Mouse (Mus musculus) urinary bladder, postnatal 0 days (tissue): ENCODE measurements around the gene Lyve1. TPM values are rescaled to one million over a fixed set of nuclear protein-coding genes. Genes with fewer than 3 reads are reported as not detected.

ENCODE experiments used
- microRNA-seq: library from miRNA; unstranded; fragments of <30 nt; microRNA quantifications from one replicate; pipeline ENCODE4, GENCODE M21; 2016
- polyA plus RNA-seq: library from polyadenylated mRNA; unstranded; fragments of >200 nt; fragmentation: Nextera tagmentation; extraction: Ambion mirVana; gene quantifications from 2 replicates; pipeline ENCODE4 v1.2.1, GENCODE M21; 2015

The Lyve1 gene
- 18.8 and 24.8 TPM in 2 replicates for polyA plus RNA-seq

DNA sequence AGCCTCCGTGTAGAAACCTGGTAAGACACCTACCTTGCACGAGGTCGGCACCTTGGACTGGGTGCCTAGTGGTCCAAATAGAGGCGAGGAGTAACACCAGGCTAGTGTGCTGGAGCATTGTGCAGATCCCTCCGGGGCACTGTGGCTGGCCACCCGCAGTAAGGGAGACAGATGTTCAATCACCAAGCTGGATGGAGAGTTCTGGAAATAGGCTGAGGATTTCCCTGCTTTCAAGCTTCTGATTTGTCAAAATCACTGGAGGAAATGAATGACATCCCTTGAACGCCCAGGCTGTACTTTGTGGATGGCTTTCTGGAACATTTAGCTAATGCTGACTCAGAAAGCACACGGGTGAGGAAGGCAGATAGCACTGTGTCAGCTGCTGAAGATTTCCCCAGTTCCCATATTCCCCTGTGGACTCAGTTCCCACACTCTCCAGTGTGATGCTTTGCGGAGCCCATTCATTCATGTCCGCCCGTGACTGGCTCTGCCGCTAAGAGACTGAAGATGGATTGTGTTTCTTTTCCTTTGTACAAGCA lies at the start of gene Lyve1:
Gene Lyve1 (minus strand): TSS at position 489 of the 539 bp plus-strand sequence.

DNA sequence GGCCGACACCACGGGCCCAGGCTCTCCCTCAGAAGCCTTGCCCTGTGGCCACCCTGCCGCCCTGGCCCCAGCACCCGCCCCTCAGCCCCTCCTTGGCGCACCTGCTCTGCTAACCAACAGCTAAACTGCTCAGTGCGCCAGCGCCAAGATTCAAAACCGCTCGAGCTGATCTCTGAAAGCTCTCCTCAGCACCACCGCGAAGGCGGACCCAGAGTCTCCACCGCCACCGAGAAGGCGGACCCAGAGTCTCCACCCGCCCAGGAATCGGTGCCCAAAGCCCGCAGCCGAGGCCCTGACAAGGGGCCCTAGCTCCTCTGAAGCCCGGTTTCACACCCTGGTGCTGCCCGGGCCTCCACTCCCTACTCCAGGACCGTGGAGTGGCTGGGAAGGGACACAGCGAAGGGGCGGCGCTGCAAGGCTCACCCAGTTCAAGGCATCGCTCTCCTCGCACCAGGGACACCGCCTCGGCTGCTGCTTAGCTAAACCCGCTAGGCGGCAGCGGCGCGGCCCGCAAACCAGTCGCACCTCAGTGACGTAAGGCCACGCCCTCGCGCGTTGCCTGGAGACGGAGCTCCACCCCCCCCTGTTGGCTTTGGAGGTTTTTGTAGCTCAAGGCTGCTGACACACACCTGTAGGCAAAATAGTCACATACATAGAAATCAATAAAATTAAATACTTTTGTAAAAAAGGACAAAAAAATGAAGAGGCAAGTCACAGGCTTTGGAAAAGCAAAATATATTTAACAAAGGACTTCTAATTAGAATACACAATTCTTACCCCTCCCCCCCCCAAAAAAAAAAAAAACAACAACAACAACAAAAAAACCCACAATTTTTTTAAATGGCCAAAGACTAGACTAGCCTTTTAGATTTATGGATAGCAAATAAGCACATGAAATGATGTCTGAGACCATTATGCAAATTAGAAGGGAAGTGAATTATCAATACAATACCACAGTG lies 18.8 kb downstream of the Lyve1 start, which contains the start of gene Rnf141:
Gene Rnf141 (minus strand): TSS at position 542 of the 959 bp plus-strand sequence.

Small RNA genes lying within 50 kb of the gene (microRNA-seq; reads per million reads assigned to microRNA genes)
- not detected for gene Gm47282

Other genes starting within 250 kb of the Lyve1 start
- 22.6 and 23.5 TPM in 2 replicates for gene Sbf2, start 248.3 kb downstream of the Lyve1 start, polyA plus RNA-seq
- 29.4 and 34.8 TPM in 2 replicates for gene Adm, start 235.6 kb downstream of the Lyve1 start, polyA plus RNA-seq
- gene Ampd3, start 95.0 kb downstream of the Lyve1 start, polyA plus RNA-seq: 9.4 and 11.2 TPM in 2 replicates
- 20.5 and 21.1 TPM in 2 replicates for gene Rnf141, start 18.8 kb downstream of the Lyve1 start, polyA plus RNA-seq
- 34.9 and 44.8 TPM in 2 replicates for gene Mrvi1, start 119.2 kb upstream of the Lyve1 start, polyA plus RNA-seq
- gene Ctr9, start 165.7 kb upstream of the Lyve1 start, polyA plus RNA-seq: 47.8 and 56.9 TPM in 2 replicates
- gene Eif4g2, start 219.8 kb upstream of the Lyve1 start, polyA plus RNA-seq: 425 and 514 TPM in 2 replicates